Mouse (Mus musculus) megakaryocyte, embryonic 14.5 days (primary cell): ENCODE data around the gene 5730522E02Rik.

Source experiments
- FLI1 ChIP-seq: IDR thresholded peaks from 2 replicates; pipeline ENCODE4 v1.6.1; 2012; ENCODE audit warnings: low read length, inconsistent platforms, mixed read lengths
- GATA1 ChIP-seq: IDR thresholded peaks from 3 replicates; pipeline ENCODE4 v1.6.1; 2012; ENCODE audit warnings: mixed read lengths, low read length, inconsistent platforms, borderline replicate concordance

- no peak for TF ChIP-seq GATA1
- no peak for TF ChIP-seq FLI1
Observed at GRCm38 (mm10) chr11:26187231-26187967, 23.2 kb downstream of the 5730522E02Rik start.
